Mouse (Mus musculus) 3134 (cell line): ENCODE measurements at regions not wholly inside any gene's neighbourhood (a gene's known extent, or its start where the extent isn't known, plus 50 kb on each side); places are given as distances from the start of the nearest gene placed in this dataset.

Experiments used
- DNase-seq: peaks from one replicate; pipeline ENCODE4 v3.0.0-alpha.2; 2011; ENCODE audit warnings: low spot score; ENCODE audit not compliant: insufficient read length; ENCODE audit errors: extremely low read depth

- no peak for DNase-seq
Observed at GRCm38 (mm10) chr3:147170106-147170505, 317.9 kb downstream of the Ttll7 start.

- DNase-seq = no peak
Observed at GRCm38 (mm10) chr3:147178746-147179145, 326.6 kb downstream of the Ttll7 start.

- no peak for DNase-seq
Observed at GRCm38 (mm10) chr3:147180711-147181110, 328.5 kb downstream of the Ttll7 start.

GRCm38 (mm10) chr3:147181501-147182365, 329.6 kb downstream of the Ttll7 start:
- no peak for DNase-seq

- DNase-seq = no peak
Observed at GRCm38 (mm10) chr3:147182366-147182875, 330.3 kb downstream of the Ttll7 start.

GRCm38 (mm10) chr3:147183656-147184290, 331.6 kb downstream of the Ttll7 start:
- peak; percentile 39 for DNase-seq

GRCm38 (mm10) chr3:147189737-147190136, 337.6 kb downstream of the Ttll7 start:
- DNase-seq = no peak

GRCm38 (mm10) chr3:147196626-147197025, 344.5 kb downstream of the Ttll7 start:
- no peak for DNase-seq

GRCm38 (mm10) chr3:147197215-147197614, 345.0 kb downstream of the Ttll7 start:
- no peak for DNase-seq

- DNase-seq = no peak
Observed at GRCm38 (mm10) chr3:147211127-147211940, 359.2 kb downstream of the Ttll7 start.

GRCm38 (mm10) chr3:147228663-147229062, 376.5 kb downstream of the Ttll7 start:
- DNase-seq = no peak

- DNase-seq = no peak
Observed at GRCm38 (mm10) chr3:147230594-147230993, 378.4 kb downstream of the Ttll7 start.

- DNase-seq = no peak
Observed at GRCm38 (mm10) chr3:147238398-147238797, 386.2 kb downstream of the Ttll7 start.

- DNase-seq = no peak
Observed at GRCm38 (mm10) chr3:147240651-147241050, 388.5 kb downstream of the Ttll7 start.

- DNase-seq = no peak
Observed at GRCm38 (mm10) chr3:147244911-147245430, 392.8 kb downstream of the Ttll7 start.

- no peak for DNase-seq
Observed at GRCm38 (mm10) chr3:147246141-147246540, 394.0 kb downstream of the Ttll7 start.

- DNase-seq = peak; percentile 13
Observed at GRCm38 (mm10) chr3:147249466-147249865, 397.3 kb downstream of the Ttll7 start.

- DNase-seq = no peak
Observed at GRCm38 (mm10) chr3:147249906-147250305, 397.7 kb downstream of the Ttll7 start.

- DNase-seq = no peak
Observed at GRCm38 (mm10) chr3:147252226-147252788, 400.1 kb downstream of the Ttll7 start.

GRCm38 (mm10) chr3:147252812-147253211, 400.6 kb downstream of the Ttll7 start:
- DNase-seq = no peak
